Mouse (Mus musculus) lung, embryonic 16.5 days (tissue): ENCODE measurements around the gene Cad. TPM values are rescaled to one million over a fixed set of nuclear protein-coding genes. Genes with fewer than 3 reads are reported as not detected.
"Not testable (repeated sequence)": the region's sequence is repeated elsewhere in the genome, so short reads cannot be mapped to it uniquely, and the experiment has no call there.

Source experiments
- ATAC-seq: fragments of 200-750 bp; cut with Nextera tagmentation; 2 replicates; pipeline ENCODE4 v1.8.0; 2017; ENCODE audit warnings: low read depth, mild to moderate bottlenecking, moderate library complexity
- H3K27ac ChIP-seq: fragments of 300-500 bp; sonication (generic); 2 replicates; pipeline ENCODE4 v1.5.1; 2014; ENCODE audit warnings: mild to moderate bottlenecking, control low read depth, low read length
- H3K27me3 ChIP-seq: fragments of 300-500 bp; sonication (generic); 2 replicates; pipeline ENCODE4 v1.6.1; 2014; ENCODE audit warnings: low read depth, low read length, mixed read lengths; ENCODE audit not compliant: control insufficient read depth, insufficient read depth
- H3K36me3 ChIP-seq: fragments of 300-500 bp; sonication (generic); 2 replicates; pipeline ENCODE4 v1.6.1; 2014; ENCODE audit warnings: low read length; ENCODE audit not compliant: control insufficient read depth, insufficient read depth
- H3K4me1 ChIP-seq: fragments of 300-500 bp; sonication (generic); replicated peaks from 2 replicates; pipeline ENCODE4 v1.6.1; 2014; ENCODE audit warnings: low read length, mixed read lengths; ENCODE audit not compliant: control insufficient read depth, insufficient read depth
- H3K4me2 ChIP-seq: fragments of 300-500 bp; sonication (generic); 2 replicates; pipeline ENCODE4 v1.6.1; 2014; ENCODE audit warnings: low read depth, low read length, control low read depth
- H3K4me3 ChIP-seq: fragments of 300-500 bp; sonication (generic); 2 replicates; pipeline ENCODE4 v1.5.1; 2014; ENCODE audit warnings: mild to moderate bottlenecking, low read length, control low read depth
- H3K9ac ChIP-seq: fragments of 300-500 bp; sonication (generic); 2 replicates; pipeline ENCODE4 v1.6.1; 2014; ENCODE audit warnings: low read length, control low read depth
- H3K9me3 ChIP-seq: fragments of 300-500 bp; sonication (generic); 2 replicates; pipeline ENCODE4 v1.6.1; 2016; ENCODE audit warnings: low read length; ENCODE audit not compliant: control insufficient read depth
- WGBS: fragments of 180-500 bp; shearing (Covaris S2); extraction: QIAGEN DNeasy Blood & Tissue Kit; methylation state at CpG from one replicate; pipeline ENCODE4 v1.1.7; 2014; 5-methylcytosine and 5-hydroxymethylcytosine counted together
- polyA plus RNA-seq: library from polyadenylated mRNA; unstranded; fragments of >200 nt; fragmentation: Nextera tagmentation; extraction: Ambion mirVana; gene quantifications from 2 replicates; pipeline ENCODE4 v1.2.1, GENCODE M21; 2015

Cad gene
- polyA plus RNA-seq, result 19.8 and 23.7 TPM in 2 replicates

DNA sequence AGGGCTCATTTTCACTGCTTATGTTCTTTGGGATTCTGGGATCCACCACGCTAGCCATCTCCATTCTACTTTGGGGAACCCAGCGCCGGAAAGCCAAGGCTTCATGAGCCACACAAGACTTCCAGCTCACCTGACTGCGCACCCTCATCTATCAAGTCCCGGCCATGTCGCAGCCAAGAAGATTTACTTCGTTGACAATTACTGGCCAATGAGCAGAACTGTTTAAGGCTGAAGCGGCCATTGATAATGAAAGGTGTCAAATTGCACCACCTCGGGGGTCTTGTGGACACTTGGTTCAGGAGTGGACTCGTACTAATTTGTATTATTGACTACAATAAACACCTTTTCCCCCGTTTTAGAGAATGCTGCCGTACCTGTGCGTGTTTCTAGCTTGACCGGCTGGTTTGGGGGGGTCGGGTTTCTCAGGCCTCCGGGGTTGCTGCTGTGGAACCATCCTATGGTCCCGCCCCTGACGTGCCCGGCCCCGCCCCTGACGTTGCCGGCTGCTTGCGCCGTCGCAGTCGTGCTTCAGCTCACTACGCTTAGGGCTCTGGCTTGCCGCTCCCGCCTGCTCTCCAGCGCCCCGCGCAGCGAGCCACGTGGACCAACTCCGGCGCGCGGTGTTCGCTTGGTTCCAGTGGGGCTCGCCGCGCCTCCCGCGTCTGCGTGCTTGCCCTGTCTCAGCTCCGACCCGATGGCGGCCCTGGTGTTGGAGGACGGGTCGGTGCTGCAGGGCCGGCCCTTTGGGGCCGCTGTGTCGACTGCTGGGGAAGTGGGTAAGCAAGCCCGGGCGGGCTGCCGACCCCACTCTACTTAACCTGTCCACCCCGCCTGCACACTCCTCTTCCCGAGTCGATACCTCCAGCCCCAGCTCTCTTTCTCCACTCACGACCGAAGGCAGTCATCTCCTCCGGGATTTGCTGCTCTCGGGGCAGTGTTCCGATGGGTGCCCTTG lies at the start of gene Cad:
TSS of gene Cad (plus strand) at position 520 of the 955 bp plus-strand sequence.
- Histone ChIP-seq H3K9me3 (no peaks in the 10 kb centered on the region), H3K9ac (peak within 1 kb of the TSS; percentile 83), H3K27ac (peak within 1 kb of the TSS; percentile 64), H3K4me1 (peaks cover 13% of the 10 kb centered on the region), H3K27me3 (no peaks in the 10 kb centered on the region), H3K36me3 (peaks cover 7% of the 10 kb centered on the region), H3K4me3 (peak within 1 kb of the TSS; percentile 75), H3K4me2 (peak within 1 kb of the TSS; percentile 98)
- WGBS, result under 1% methylated on average over 64 of the region's 64 CpGs
- ATAC-seq, result peak; percentile 99

DNA sequence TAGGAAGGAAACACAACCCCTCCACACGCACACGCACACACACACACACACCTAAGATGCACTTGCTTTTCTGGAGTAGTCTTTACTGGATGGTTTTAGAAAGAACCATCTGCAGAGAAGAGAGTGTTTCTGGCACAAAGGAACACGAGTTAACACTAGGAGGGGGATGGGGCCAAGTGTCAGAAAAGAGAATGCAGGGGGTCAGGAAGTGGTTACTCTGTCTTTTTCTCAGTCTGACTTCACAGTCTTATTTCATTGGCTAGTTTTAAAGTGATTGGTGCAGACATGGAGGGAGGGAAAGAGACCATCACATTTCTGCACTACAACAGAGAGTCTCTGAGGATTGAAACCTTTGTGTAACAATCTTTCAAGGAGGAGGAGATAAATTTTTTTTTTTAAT lies 41.8 kb upstream of the Cad start:
- H3K27ac ChIP-seq, result no peak overlapping the region
- no peak for ATAC-seq
- H3K27me3 ChIP-seq, result no peaks in the 10 kb centered on the region
- H3K9ac ChIP-seq, result no peak overlapping the region
- no peaks in the 10 kb centered on the region for H3K4me1 ChIP-seq
- no peaks in the 10 kb centered on the region for H3K9me3 ChIP-seq
- H3K4me2 ChIP-seq, result no peak overlapping the region
- 62% methylated on average over 3 of the region's 3 CpGs for WGBS
- no peaks in the 10 kb centered on the region for H3K36me3 ChIP-seq
- no peak overlapping the region for H3K4me3 ChIP-seq

DNA sequence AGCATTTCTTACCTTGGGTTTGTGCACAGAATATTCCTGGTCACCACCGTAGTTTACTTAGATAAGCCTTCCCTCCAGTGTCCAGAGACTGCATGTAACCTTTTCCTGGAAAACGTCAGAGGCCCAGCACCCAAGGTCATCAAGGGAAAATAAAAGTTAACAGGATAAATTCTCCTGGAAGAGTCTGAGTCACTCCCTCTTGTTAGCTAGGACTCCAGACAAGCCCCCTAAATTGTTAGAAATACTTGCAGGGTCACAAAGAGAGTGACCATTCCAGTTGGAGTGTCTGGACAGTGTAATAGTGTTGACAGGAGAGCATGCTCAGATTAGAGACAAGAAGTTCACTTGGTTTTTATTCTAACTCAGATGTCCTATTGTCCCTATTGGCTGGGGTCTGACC lies 38.7 kb upstream of the Cad start:
- ATAC-seq, result no peak
- no peak overlapping the region for H3K4me2 ChIP-seq
- H3K4me3 ChIP-seq, result no peak overlapping the region
- no peaks in the 10 kb centered on the region for H3K36me3 ChIP-seq
- H3K27me3 ChIP-seq, result no peaks in the 10 kb centered on the region
- H3K9me3 ChIP-seq, result no peaks in the 10 kb centered on the region
- H3K4me1 ChIP-seq, result no peaks in the 10 kb centered on the region
- WGBS, result 60% methylated on average over 2 of the region's 2 CpGs
- H3K27ac ChIP-seq, result no peak overlapping the region
- H3K9ac ChIP-seq, result no peak overlapping the region

DNA sequence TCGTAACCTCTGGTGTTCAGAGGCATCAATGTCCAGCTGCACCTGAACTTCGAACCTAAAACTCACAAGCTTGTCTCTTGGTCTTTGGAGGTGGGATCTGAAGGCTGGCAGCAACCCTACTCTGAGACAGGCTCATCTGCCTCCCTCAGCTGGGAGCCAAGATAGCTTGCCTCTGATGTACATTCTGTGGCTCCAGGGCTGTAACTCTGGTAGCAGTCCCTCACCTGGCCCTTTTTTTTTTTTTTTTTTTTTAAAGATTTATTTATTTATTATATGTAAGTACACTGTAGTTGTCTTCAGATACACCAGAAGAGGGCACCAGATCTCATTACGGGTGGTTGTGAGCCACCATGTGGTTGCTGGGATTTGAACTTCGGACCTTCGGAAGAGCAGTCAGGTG lies 32.8 kb upstream of the Cad start:
- WGBS, result 80% methylated on average over 4 of the region's 5 CpGs

DNA sequence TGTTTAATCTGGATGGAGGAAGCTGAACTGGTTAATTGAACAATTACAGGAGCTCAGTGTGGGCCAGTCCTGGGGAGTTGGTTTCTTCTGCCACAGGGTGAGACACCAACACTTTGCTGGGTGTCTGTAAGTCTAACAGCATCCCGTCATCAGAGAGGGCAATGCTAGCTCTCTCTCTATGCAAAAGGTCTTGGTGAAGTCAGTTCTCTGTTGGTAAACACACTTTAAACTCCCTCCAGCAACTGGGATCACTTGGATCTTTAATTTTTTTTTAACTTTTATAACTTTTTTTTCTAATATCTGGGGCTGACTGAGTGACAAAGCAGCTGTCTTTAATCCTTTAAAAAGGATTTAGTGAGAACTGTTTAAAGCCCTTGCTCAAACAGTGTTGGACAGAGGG lies 31.9 kb upstream of the Cad start:
- Histone ChIP-seq H3K4me2 (no peak overlapping the region), H3K27me3 (no peaks in the 10 kb centered on the region), H3K36me3 (no peaks in the 10 kb centered on the region), H3K27ac (no peak overlapping the region), H3K9me3 (no peaks in the 10 kb centered on the region), H3K4me3 (no peak overlapping the region), H3K9ac (no peak overlapping the region), H3K4me1 (no peaks in the 10 kb centered on the region)
- WGBS, result 52% methylated on average over 1 of the region's 1 CpGs
- no peak for ATAC-seq

More for the DNA sequence above, 32.8 kb upstream of the Cad start:
- not testable (repeated sequence) for H3K36me3 ChIP-seq, H3K4me2 ChIP-seq, H3K4me3 ChIP-seq, H3K27ac ChIP-seq, ATAC-seq, H3K27me3 ChIP-seq, H3K9ac ChIP-seq, H3K9me3 ChIP-seq, H3K4me1 ChIP-seq

DNA sequence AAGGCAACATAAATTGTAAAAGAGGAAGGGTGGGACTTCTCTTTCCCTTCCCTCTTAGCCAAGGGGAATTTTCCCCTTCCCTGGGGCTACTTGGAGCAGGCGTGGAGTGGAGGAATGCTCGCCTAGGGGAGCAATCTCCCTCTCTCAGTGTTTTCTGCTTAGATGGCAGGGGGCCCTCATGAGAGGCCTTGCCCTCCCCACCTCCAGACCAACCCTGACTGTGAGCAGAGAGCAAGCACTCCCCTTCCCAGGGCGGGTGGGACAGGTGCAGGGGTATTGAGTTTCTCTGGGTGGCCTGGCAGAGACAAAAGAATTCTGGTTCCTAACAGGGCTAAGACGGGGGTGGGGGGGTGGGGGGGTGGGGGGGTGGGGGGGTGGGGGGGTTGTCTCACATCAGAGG lies 31.3 kb upstream of the Cad start:
- H3K27me3 ChIP-seq, result no peaks in the 10 kb centered on the region
- no peak for ATAC-seq
- no peaks in the 10 kb centered on the region for H3K36me3 ChIP-seq
- no peaks in the 10 kb centered on the region for H3K4me1 ChIP-seq
- no peak overlapping the region for H3K4me2 ChIP-seq
- 17% methylated on average over 4 of the region's 4 CpGs for WGBS
- no peak overlapping the region for H3K9ac ChIP-seq
- no peak overlapping the region for H3K4me3 ChIP-seq
- no peaks in the 10 kb centered on the region for H3K9me3 ChIP-seq
- no peak overlapping the region for H3K27ac ChIP-seq

DNA sequence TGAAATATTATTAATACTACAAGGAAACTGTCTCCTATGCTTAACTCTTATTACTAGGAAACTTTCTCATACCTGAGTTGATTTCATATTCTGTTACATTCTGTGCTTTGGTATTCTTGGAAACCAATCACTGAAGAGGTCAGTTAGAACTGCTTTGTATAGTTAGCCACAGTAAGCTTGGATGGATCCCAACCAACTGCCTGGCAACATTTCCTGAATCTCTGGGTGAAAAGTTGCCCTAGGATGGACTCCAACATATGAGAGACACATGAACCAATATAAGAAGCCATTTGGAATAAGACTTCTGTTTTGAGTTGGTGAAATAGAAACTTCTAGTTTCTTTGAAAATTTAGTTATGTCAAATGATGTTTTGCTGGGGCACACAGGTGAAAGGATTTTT lies 29.9 kb upstream of the Cad start:
- ATAC-seq, result no peak
- H3K27ac ChIP-seq, result no peak overlapping the region
- no peak overlapping the region for H3K4me2 ChIP-seq

DNA sequence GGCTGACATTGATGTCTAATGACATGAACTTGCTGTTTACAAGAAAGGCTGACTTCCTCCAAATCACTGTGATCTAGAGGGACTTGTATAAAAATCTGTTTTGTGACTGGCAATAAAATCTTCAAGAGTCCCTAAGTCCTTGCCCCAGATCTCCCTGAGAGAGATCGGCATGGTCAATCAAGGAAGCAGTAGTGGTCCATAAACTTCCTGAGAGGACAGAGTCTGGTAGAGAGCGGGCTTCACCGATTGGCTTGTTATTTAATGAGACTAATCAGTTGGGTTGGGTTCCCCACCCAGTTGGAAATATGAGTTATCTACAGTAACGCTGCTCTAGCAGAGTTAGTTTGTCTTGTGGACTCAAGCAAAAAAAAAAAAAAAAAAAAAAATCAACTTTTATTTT lies 23.7 kb upstream of the Cad start:
- 83% methylated on average over 4 of the region's 4 CpGs for WGBS
- Histone ChIP-seq H3K27me3 (no peaks in the 10 kb centered on the region), H3K9ac (no peak overlapping the region), H3K9me3 (no peaks in the 10 kb centered on the region), H3K4me1 (no peaks in the 10 kb centered on the region), H3K4me2 (no peak overlapping the region), H3K27ac (no peak overlapping the region), H3K4me3 (no peak overlapping the region), H3K36me3 (no peaks in the 10 kb centered on the region)
- no peak for ATAC-seq

More for the DNA sequence above, 29.9 kb upstream of the Cad start:
- H3K4me1 ChIP-seq, result no peaks in the 10 kb centered on the region
- H3K4me3 ChIP-seq, result no peak overlapping the region
- H3K9ac ChIP-seq, result no peak overlapping the region
- H3K9me3 ChIP-seq, result no peaks in the 10 kb centered on the region
- no peaks in the 10 kb centered on the region for H3K27me3 ChIP-seq
- no peaks in the 10 kb centered on the region for H3K36me3 ChIP-seq

DNA sequence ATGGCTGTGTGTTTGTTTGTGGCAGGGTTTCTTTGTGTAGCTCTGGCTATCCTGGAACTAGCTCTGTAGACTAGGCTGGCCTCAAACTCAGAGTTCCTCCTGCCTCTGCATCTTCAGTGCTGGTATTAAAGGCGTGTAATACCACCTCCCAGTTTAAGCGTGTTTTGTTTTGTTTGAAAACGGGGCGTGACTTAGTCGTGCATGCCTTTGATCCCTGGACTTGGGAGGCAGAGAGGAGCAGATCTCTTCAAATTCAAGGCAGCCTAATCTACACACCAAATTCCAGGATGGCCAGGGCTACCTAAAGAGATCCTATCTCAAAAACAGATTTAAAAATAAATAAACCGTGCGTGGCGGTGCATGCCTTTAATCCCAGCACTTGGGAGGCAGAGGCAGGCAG lies 23.1 kb upstream of the Cad start:
- Histone ChIP-seq H3K9ac (no peak overlapping the region), H3K4me3 (no peak overlapping the region), H3K9me3 (no peaks in the 10 kb centered on the region), H3K4me2 (no peak overlapping the region), H3K36me3 (0 out of 2 replicates have a peak, but pooled peaks cover 2% of the 10 kb centered on the region), H3K4me1 (no peaks in the 10 kb centered on the region), H3K27me3 (no peaks in the 10 kb centered on the region), H3K27ac (no peak overlapping the region)
- no peak for ATAC-seq
- 76% methylated on average over 8 of the region's 8 CpGs for WGBS
